In the genomic region with DNA sequence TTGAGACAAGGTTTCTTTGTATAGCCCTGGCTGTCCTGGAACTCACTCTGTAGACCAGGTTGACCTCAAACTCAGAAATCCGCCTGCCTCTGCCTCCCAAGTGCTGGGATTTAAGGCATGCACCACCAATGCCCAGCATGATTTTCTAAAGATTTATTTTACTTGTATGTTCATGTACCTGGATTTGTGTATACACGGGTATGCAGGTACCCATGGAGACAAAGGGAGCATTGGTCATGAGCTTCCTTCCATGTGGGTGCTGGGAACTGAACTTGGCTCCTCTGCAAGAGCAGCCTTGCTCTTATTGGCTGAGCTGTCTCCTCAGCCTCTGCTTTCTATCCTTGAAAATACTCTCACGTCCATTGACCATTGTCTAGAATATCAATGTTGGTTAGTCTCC, we compare ENCODE assay signal across 9 mouse cellular contexts. TPM values are rescaled to one million over a fixed set of nuclear protein-coding genes. Genes with fewer than 3 reads are reported as not detected.
"Had no signal": no experiment of that assay in that cellular context is flagged by ENCODE, and none has a peak within 500 bp of the region (broad histone marks: within the 10 kb centered on the region; RNA-seq: fewer than 3 reads in every experiment).

No protein-coding gene starts in this region.

RNA-seq across cellular contexts. Expression of gene Clgn, which starts 39.0 kb away (rescaled TPM):
- total RNA-seq: gastrocnemius, adult 18-20 months; gastrocnemius, adult 8-10 months; gastrocnemius, postnatal 14 days; gastrocnemius, postnatal 36 days; heart, adult 18-20 months; heart, adult 8-10 months; heart, postnatal 10 days; heart, postnatal 25 days; heart, postnatal 4 days had no signal
